13 mouse cellular contexts compared by ENCODE assay signal in the genomic region with DNA sequence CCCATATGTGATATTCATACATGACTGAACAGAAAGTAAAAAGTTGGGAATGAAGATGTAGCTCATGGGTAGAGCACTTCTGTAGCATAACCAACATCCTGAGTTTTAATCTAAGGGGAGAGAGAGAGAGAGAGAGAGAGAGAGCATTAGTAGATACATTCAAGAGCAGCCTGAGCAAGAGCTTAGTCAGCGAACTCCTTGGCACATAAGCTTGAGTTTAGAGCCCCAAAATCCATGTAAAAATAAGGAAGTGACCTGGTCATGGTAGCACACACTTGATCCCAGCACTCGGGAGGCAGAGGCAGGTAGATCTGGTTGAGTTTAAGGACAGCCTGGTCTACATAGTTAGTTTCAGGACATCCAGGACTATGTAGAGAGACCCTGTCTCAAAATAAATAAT.
"Had no signal": no experiment of that assay in that cellular context is flagged by ENCODE, and none has a peak within 500 bp of the region (broad histone marks: within the 10 kb centered on the region; RNA-seq: fewer than 3 reads in every experiment).

No protein-coding gene starts in this region.

- H3K27ac ChIP-seq: kidney, embryonic 15.5 days; left cerebral cortex, adult 2 months; limb, embryonic 10.5 days; liver, embryonic 15.5 days; midbrain, embryonic 12.5 days; stomach, embryonic 15.5 days had no signal

- H3K27me3 ChIP-seq: kidney, embryonic 15.5 days; liver, embryonic 15.5 days; midbrain, embryonic 12.5 days; stomach, embryonic 15.5 days had no signal

- H3K4me2 ChIP-seq: kidney, embryonic 15.5 days; liver, embryonic 11.5 days; midbrain, embryonic 12.5 days; stomach, embryonic 15.5 days had no signal

- H3K36me3 ChIP-seq: kidney, embryonic 15.5 days; limb, embryonic 10.5 days; liver, embryonic 15.5 days; midbrain, embryonic 12.5 days; stomach, embryonic 15.5 days had no signal

- H3K4me3 ChIP-seq: kidney, embryonic 15.5 days; left cerebral cortex, adult 2 months; limb, embryonic 10.5 days; liver, embryonic 15.5 days; midbrain, embryonic 12.5 days; stomach, embryonic 15.5 days had no signal

- DNase-seq: kidney, adult 11 months; kidney, postnatal 14 days; lung, adult 2 months; right cerebral cortex, adult 18-20 months had no signal

- H3K4me1 ChIP-seq: midbrain, embryonic 12.5 days had no signal

- ATAC-seq: lung, postnatal 0 days; midbrain, embryonic 16.5 days had no signal
